Mouse (Mus musculus): ENCODE results near the gene Skint2. TPM values are rescaled to one million over a fixed set of nuclear protein-coding genes. Genes with fewer than 3 reads are reported as not detected.

Skint2 gene
- total RNA-seq (2018; cell fraction: chromatin; rRNA removed) = not detected
- not detected for total RNA-seq (2018; cell fraction: cytosol; rRNA removed)
- total RNA-seq (2018; cell fraction: nucleus; rRNA removed) = not detected
- not detected in 3 replicates for polyA plus RNA-seq (2018)

DNA sequence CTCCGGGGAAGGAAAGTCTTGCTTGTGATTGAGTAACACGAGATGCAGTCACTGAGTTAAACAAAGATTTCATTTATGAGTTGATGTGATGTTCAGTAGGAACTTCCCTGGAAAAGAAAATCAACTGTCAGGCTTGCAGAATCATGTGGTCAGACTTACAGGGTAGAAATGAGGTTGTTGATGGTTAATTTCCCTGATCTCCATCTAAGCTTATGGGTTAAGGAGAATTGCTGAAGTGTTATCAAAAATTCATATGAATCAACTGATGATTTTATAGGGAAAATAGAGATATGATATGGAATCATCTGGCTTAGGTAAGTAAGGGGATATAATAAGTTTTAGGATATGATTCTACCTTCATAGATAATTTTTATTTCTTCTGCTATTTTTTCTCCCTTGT lies at the start of gene Skint2:
Gene Skint2 (plus strand): TSS at position 301 of the 400 bp plus-strand sequence.
- no peaks in the 10 kb centered on the region for H3K36me3 ChIP-seq (ENCODE audit: inconsistent target)
- H3K4me3 ChIP-seq (ENCODE audit: inconsistent target) = no peak within 1 kb of the TSS
- H3K27ac ChIP-seq = no peak within 1 kb of the TSS
- WGBS (ENCODE audit: missing documents) = 77% methylated on average over 2 of the region's 2 CpGs
- no peaks in the 10 kb centered on the region for H3K79me2 ChIP-seq (ENCODE audit: inconsistent target)

Other genes with a start within 250 kb of the Skint2 start
- gene Skint9, start 123.2 kb upstream of the Skint2 start, polyA plus RNA-seq (2018) = not detected in 3 replicates
- not detected in 3 replicates for gene Skint10, start 217.7 kb downstream of the Skint2 start, polyA plus RNA-seq (2018)